Mouse (Mus musculus) small intestine, adult 2 months (tissue): ENCODE data around the gene Nme7.
A peak's percentile ranks its signal among the peaks of the same experiment; 100 is the strongest.

Experiments
- CTCF ChIP-seq: fragments of 200-500 bp; IDR thresholded peaks from 2 replicates; pipeline ENCODE4 v1.5.1; 2012; ENCODE audit warnings: low read depth, mild to moderate bottlenecking, control low read depth, inconsistent platforms, low read length, moderate library complexity, mixed read lengths; ENCODE audit not compliant: insufficient replicate concordance, insufficient read length; ENCODE audit errors: extremely low read depth
- POLR2A ChIP-seq: fragments of 200-500 bp; IDR thresholded peaks from 2 replicates; pipeline ENCODE4 v1.6.1; 2012; ENCODE audit warnings: low read depth, mild to moderate bottlenecking, control low read depth, inconsistent platforms, low read length, moderate library complexity

GRCm38 (mm10) chr1:164366156-164367128 is 62.5 kb downstream of the Nme7 start:
- TF ChIP-seq POLR2A (no peak), CTCF (peak; percentile 83; the same call in 1 of the 2 replicates)
